Mouse (Mus musculus) limb, embryonic 11.5 days (tissue): ENCODE data around the gene Wnt7b. TPM values are rescaled to one million over a fixed set of nuclear protein-coding genes. Genes with fewer than 3 reads are reported as not detected.

Experiments
- ATAC-seq: fragments of 200-750 bp; cut with Nextera tagmentation; 2 replicates; pipeline ENCODE4 v1.8.0; 2017; ENCODE audit warnings: low read depth; ENCODE audit not compliant: insufficient number of reproducible peaks, low FRiP score, low TSS enrichment
- DNase-seq: peaks from one replicate; pipeline ENCODE4 v3.0.0-alpha.2; 2015; ENCODE audit warnings: low spot score
- H3K27ac ChIP-seq: fragments of 300-500 bp; sonication (generic); replicated peaks from 2 replicates; pipeline ENCODE4 v1.5.1; 2014; ENCODE audit warnings: low read depth, mild to moderate bottlenecking, low read length
- H3K27me3 ChIP-seq: fragments of 300-500 bp; sonication (generic); 2 replicates; pipeline ENCODE4 v1.6.1; 2014; ENCODE audit warnings: mild to moderate bottlenecking, low read length, mixed read lengths; ENCODE audit not compliant: control insufficient read depth, insufficient read depth
- H3K36me3 ChIP-seq: fragments of 300-500 bp; sonication (generic); 2 replicates; pipeline ENCODE4 v1.6.1; 2014; ENCODE audit warnings: mild to moderate bottlenecking, low read length, moderate library complexity, mixed read lengths; ENCODE audit not compliant: control insufficient read depth, insufficient read depth
- H3K4me1 ChIP-seq: fragments of 300-500 bp; sonication (generic); 2 replicates; pipeline ENCODE4 v1.6.1; 2014; ENCODE audit warnings: low read length, mixed read lengths; ENCODE audit not compliant: control insufficient read depth, insufficient read depth
- H3K4me2 ChIP-seq: fragments of 300-500 bp; sonication (generic); 2 replicates; pipeline ENCODE4 v1.6.1; 2014; ENCODE audit warnings: low read depth, mild to moderate bottlenecking, moderate library complexity; ENCODE audit not compliant: severe bottlenecking
- H3K4me3 ChIP-seq: fragments of 300-500 bp; sonication (generic); 2 replicates; pipeline ENCODE4 v1.5.1; 2014; ENCODE audit warnings: low read depth, low read length
- H3K9ac ChIP-seq: fragments of 300-500 bp; sonication (generic); 2 replicates; pipeline ENCODE4 v1.6.1; 2014; ENCODE audit warnings: mild to moderate bottlenecking, low read length
- H3K9me3 ChIP-seq: fragments of 300-500 bp; sonication (generic); 2 replicates; pipeline ENCODE4 v1.6.1; 2016; ENCODE audit warnings: low read length; ENCODE audit not compliant: control insufficient read depth
- WGBS: fragments of 180-500 bp; shearing (Covaris S2); extraction: QIAGEN DNeasy Blood & Tissue Kit; methylation state at CpG from one replicate; pipeline ENCODE4 v1.1.7; 2014; 5-methylcytosine and 5-hydroxymethylcytosine counted together
- polyA plus RNA-seq: library from polyadenylated mRNA; unstranded; fragments of >200 nt; fragmentation: Nextera tagmentation; extraction: Ambion mirVana; gene quantifications from 2 replicates; pipeline ENCODE4 v1.2.1, GENCODE M21; 2014

Gene Wnt7b
- polyA plus RNA-seq, 1 experiment from 2014 or later: 13.4 TPM

DNA sequence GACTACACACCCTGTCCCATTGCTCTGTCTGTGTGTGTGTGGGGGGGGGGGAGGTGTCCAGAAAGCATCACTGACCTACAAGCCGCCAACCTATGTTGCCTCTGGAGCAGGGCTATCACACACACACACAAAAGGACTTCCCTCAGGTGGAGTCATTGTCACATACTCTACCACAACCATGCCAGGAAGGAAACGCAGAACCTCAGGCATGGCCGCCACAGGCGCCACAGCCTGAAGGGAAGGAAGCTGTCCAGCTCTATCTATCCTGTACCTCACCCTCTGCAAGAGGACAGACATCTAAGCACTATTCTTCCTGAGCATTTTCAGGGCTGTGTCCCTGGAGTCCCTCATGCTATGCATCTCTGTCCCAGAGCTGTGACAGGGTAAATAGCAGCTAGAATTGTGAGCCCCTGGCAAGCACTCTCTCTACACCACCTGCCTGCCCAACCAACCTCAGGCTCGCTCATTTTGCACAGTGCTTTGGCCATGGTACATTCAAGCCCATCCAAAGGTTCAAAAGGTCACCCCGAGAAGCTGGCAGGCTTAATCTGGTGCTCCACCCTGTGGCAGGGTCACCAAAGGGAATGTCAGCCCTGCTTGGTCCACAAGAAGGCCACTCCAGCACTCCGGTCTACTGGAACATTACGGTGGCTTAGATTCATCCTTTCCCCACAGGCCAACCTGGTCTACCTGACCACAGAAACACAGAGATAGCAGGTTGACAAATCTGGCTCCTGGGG is 12.1 kb downstream of the Wnt7b start:
- Histone ChIP-seq H3K4me1 (no peaks in the 10 kb centered on the region), H3K4me2 (no peak overlapping the region), H3K27me3 (no peaks in the 10 kb centered on the region; the same call in none of the 2 replicates), H3K9me3 (no peaks in the 10 kb centered on the region), H3K27ac (no peak overlapping the region), H3K4me3 (no peak overlapping the region), H3K9ac (no peak overlapping the region), H3K36me3 (no peaks in the 10 kb centered on the region)
- WGBS: 80% methylated on average over 8 of the region's 8 CpGs
- ATAC-seq (no peak), DNase-seq (no peak)

DNA sequence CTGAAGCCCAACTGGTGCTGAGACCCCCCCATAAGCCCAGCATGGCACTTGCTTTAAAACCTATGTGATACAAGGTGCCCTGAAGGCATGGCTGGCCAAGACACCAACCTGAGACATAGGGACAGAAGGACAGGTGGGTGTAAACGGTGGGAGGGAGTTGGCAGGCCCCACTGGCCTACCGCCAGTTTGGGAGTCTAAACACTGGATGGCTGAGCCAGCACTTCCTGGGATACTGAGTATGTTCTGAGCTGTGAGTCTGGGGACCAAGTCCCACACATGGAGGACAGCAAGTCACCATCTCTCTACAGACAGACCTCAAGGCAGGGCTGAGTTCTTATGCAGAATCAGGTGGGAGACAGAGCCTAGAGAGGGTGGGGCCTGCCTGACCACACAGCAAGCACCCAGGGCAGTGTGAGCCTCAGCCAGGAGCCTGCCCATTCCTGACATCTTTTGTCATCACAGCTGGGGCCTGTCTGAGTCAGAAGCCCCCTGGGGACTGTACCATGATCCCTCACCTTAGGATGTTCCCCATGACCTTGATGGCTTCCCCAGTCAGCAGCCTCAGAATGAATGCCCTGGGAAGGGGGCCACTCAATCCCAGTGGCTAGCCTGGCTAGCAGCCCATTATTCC is 13.0 kb downstream of the Wnt7b start:
- Histone ChIP-seq H3K9me3 (no peaks in the 10 kb centered on the region), H3K4me2 (no peak overlapping the region), H3K27me3 (no peaks in the 10 kb centered on the region), H3K36me3 (no peaks in the 10 kb centered on the region), H3K4me1 (no peaks in the 10 kb centered on the region), H3K9ac (no peak overlapping the region), H3K27ac (no peak overlapping the region), H3K4me3 (no peak overlapping the region)
- 79% methylated on average over 2 of the region's 2 CpGs for WGBS
- ATAC-seq (no peak), DNase-seq (no peak)

DNA sequence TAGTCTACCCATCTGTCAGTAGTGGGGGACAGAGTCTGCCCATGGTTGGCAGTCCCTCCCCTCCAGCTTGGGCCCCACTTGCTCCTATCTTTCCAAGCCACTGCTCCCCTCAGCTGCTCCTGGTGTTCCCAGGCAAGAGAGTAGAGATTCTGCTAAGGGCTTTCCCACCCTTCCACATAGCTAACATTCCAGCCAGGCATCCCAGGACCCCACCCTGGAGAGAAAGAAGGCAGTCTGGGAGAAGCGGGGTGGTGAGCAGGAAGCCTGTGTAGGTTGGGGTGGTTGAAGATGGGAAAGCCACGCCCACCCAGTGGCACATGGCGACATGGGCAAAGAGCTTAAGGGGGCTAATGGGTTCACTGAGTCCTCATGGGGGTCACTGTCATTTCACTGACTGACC is 13.9 kb downstream of the Wnt7b start:
- WGBS: 71% methylated on average over 3 of the region's 3 CpGs
- H3K27me3 ChIP-seq: no peaks in the 10 kb centered on the region
- DNase-seq: no peak
- H3K36me3 ChIP-seq: no peaks in the 10 kb centered on the region
- H3K9ac ChIP-seq: no peak overlapping the region
- no peak for ATAC-seq
- H3K4me3 ChIP-seq: no peak overlapping the region
- H3K4me1 ChIP-seq: no peaks in the 10 kb centered on the region
- H3K4me2 ChIP-seq: no peak overlapping the region
- H3K27ac ChIP-seq: no peak overlapping the region
- H3K9me3 ChIP-seq: no peaks in the 10 kb centered on the region

DNA sequence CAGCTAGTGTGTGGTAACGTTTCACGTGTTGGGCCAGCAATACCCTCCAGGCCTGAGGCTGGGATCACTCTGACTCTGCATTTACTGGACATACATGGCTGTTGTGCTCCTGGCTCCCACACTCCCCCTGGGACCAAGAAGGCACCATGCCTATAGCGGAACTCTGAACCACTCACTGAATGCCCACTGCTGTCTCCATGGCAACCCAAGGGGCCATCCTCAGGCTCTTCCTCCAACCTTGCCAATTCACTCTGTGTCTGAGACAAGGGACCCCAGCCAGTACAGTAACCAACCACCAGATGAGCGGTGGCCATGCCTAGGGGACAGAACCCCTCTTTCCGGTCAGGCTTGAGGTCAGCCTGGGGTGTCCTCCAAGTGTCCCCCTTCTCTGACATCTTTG is 17.3 kb downstream of the Wnt7b start:
- H3K27me3 ChIP-seq: no peaks in the 10 kb centered on the region
- 92% methylated on average over 5 of the region's 5 CpGs for WGBS
- no peak overlapping the region for H3K4me2 ChIP-seq
- no peak overlapping the region for H3K4me3 ChIP-seq
- H3K9ac ChIP-seq: no peak overlapping the region
- no peak overlapping the region for H3K27ac ChIP-seq
- H3K4me1 ChIP-seq: no peaks in the 10 kb centered on the region
- H3K36me3 ChIP-seq: no peaks in the 10 kb centered on the region
- ATAC-seq: no peak
- H3K9me3 ChIP-seq: no peaks in the 10 kb centered on the region
- no peak for DNase-seq

DNA sequence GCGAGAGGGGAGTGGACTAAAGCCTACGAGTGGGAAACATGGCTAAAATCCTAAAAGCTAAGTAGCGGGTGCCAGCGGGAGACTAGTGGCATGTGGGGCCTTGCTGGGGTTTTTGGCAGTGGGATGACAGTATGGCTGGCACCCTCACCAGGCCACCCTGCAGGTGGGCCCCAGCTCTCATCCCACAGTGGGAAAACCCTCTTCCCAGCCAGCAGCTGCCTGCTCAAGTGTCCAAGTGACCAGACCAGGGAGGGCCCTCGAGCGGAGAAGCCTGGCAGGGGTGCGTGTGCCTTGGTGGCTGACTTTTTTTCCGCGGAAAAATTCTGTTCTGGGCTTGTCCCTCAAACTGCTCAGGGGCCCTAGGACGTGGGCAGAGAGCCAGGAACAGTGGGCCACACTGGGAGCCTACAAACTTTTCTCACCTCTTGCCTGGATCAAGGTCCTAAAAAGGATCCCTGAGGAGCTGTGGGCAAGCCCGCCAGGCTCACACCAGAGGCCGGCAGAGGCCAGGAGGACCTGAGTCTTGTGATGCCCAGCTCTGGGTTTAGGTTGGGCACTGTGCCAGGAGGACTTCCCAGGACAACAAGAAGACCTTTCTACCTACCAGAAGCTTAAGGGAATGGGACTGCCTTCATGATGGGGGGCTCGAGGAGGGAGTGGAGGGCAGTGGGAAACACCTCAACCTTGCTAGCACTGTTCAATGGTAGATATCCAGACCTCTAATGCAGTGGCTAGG is 18.1 kb downstream of the Wnt7b start:
- Histone ChIP-seq H3K36me3 (no peaks in the 10 kb centered on the region), H3K4me2 (no peak overlapping the region), H3K9ac (no peak overlapping the region), H3K27me3 (no peaks in the 10 kb centered on the region), H3K4me3 (no peak overlapping the region), H3K27ac (no peak overlapping the region), H3K9me3 (no peaks in the 10 kb centered on the region), H3K4me1 (no peaks in the 10 kb centered on the region)
- no peak for DNase-seq
- ATAC-seq: no peak
- 81% methylated on average over 13 of the region's 13 CpGs for WGBS

DNA sequence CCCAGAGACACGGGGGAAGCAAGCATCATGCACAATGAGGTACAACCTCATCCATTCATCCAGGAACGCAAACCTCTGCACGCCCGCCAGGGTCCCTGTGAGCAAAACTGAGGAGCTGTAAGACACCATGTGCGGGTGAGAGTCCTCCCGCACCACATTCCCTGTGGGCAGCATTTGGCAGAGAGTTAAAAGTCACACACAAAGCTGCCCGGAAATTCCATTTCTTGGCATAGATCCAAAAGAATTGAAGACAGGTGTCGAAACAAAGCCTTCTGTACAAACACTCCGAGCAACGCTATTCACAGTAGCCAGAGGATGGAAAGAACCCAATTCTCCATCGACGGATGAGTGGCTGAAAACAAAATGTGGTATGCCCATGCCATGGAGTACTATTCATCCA is 20.3 kb downstream of the Wnt7b start:
- Histone ChIP-seq H3K9ac (no peak overlapping the region), H3K36me3 (no peaks in the 10 kb centered on the region), H3K27me3 (no peaks in the 10 kb centered on the region), H3K4me2 (no peak overlapping the region), H3K27ac (no peak overlapping the region), H3K4me3 (no peak overlapping the region), H3K9me3 (no peaks in the 10 kb centered on the region), H3K4me1 (no peaks in the 10 kb centered on the region)
- ATAC-seq (no peak), DNase-seq (no peak)
- 93% methylated on average over 12 of the region's 12 CpGs for WGBS

DNA sequence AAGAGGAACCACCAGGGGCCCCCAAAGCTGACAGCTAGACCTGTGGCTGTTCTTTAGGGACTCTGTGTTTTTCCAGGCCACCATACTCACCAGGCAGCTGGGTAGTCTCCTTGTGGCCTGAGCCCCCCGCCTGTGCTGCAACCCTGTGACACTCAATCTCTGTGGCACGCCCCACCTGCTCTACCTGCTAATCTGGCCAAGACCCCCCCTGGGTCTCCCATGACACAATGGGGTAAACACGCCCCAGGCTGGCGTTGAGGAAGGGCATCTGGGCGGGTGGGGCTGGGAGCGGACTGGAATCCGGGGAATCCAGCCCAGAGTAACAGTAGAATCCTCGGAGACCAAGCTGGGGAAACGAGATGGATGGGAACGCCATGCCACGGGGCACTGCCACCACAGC is 21.4 kb downstream of the Wnt7b start:
- no peaks in the 10 kb centered on the region for H3K36me3 ChIP-seq
- no peak overlapping the region for H3K4me2 ChIP-seq
- no peaks in the 10 kb centered on the region for H3K27me3 ChIP-seq
- ATAC-seq (no peak), DNase-seq (no peak)
- 73% methylated on average over 11 of the region's 11 CpGs for WGBS
- no peaks in the 10 kb centered on the region for H3K4me1 ChIP-seq
- no peak overlapping the region for H3K27ac ChIP-seq
- H3K4me3 ChIP-seq: no peak overlapping the region
- H3K9me3 ChIP-seq: no peaks in the 10 kb centered on the region
- no peak overlapping the region for H3K9ac ChIP-seq

DNA sequence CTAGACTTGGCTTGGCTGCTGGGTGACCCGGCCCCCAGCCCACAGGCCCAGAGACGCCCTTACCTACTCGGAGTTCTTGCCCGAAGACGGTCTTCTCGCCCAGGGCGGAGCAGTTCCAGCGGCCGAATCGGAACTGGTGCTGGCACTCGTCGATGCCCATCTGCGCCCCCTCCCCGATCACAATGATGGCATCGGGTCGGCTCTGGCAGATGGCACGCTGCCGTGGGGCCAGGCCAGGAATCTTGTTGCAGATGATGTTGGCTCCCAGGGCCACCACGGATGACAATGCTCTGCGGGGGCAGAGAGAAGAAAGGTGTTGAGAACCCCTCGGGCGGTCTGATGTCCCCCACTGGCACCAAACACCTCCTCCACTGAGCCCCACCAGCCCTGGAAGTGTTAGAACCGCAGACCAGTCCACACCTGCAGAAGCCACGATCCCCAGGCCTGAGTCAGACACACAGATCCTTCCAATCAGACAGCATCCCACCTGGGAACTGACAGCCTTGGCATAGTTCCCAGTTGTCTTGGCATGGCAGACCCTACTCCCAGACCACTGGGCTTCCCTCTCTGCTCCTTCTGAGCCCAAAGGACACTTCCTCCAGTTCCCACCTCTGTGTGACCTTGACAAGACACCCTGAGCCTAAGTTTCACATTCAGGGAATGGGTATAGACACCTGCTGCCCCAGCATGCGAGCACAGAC is 23.3 kb downstream of the Wnt7b start:
- Histone ChIP-seq H3K4me1 (no peaks in the 10 kb centered on the region), H3K27ac (no peak overlapping the region), H3K9me3 (no peaks in the 10 kb centered on the region), H3K4me3 (no peak overlapping the region), H3K9ac (no peak overlapping the region), H3K36me3 (no peaks in the 10 kb centered on the region), H3K4me2 (no peak overlapping the region), H3K27me3 (no peaks in the 10 kb centered on the region)
- 94% methylated on average over 25 of the region's 25 CpGs for WGBS
- no peak for DNase-seq
- ATAC-seq: no peak
